Mouse (Mus musculus) midbrain, embryonic 16.5 days (tissue): ENCODE data around the gene Paqr5. TPM values are rescaled to one million over a fixed set of nuclear protein-coding genes. Genes with fewer than 3 reads are reported as not detected.

Experiments
- ATAC-seq: fragments of 200-750 bp; cut with Nextera tagmentation; 2 replicates; pipeline ENCODE4 v1.8.0; 2017; ENCODE audit warnings: moderate TSS enrichment
- H3K27ac ChIP-seq: fragments of 300-500 bp; sonication (generic); 2 replicates; pipeline ENCODE4 v1.5.1; 2014; ENCODE audit warnings: mild to moderate bottlenecking, low read length, mixed read lengths
- H3K27me3 ChIP-seq: fragments of 300-500 bp; sonication (generic); 2 replicates; pipeline ENCODE4 v1.6.1; 2014; ENCODE audit warnings: low read depth, low read length, mixed read lengths; ENCODE audit not compliant: control insufficient read depth, insufficient read depth
- H3K36me3 ChIP-seq: fragments of 300-500 bp; sonication (generic); 2 replicates; pipeline ENCODE4 v1.6.1; 2014; ENCODE audit warnings: mild to moderate bottlenecking, low read length, moderate library complexity, mixed read lengths; ENCODE audit not compliant: control insufficient read depth, insufficient read depth
- H3K4me1 ChIP-seq: fragments of 300-500 bp; sonication (generic); 2 replicates; pipeline ENCODE4 v1.6.1; 2014; ENCODE audit warnings: mild to moderate bottlenecking, low read length, mixed read lengths; ENCODE audit not compliant: control insufficient read depth, insufficient read depth
- H3K4me2 ChIP-seq: fragments of 300-500 bp; sonication (generic); 2 replicates; pipeline ENCODE4 v1.6.1; 2014; ENCODE audit warnings: mild to moderate bottlenecking, low read length, mixed read lengths
- H3K4me3 ChIP-seq: fragments of 300-500 bp; sonication (generic); 2 replicates; pipeline ENCODE4 v1.5.1; 2014; ENCODE audit warnings: low read depth, mild to moderate bottlenecking, low read length, moderate library complexity, mixed read lengths
- H3K9ac ChIP-seq: fragments of 300-500 bp; sonication (generic); 2 replicates; pipeline ENCODE4 v1.6.1; 2014; ENCODE audit warnings: low read depth, low read length, mixed read lengths
- H3K9me3 ChIP-seq: fragments of 300-500 bp; sonication (generic); replicated peaks from 2 replicates; pipeline ENCODE4 v1.6.1; 2014; ENCODE audit warnings: mild to moderate bottlenecking, low read length, mixed read lengths; ENCODE audit not compliant: control insufficient read depth, poor library complexity, severe bottlenecking
- WGBS: fragments of 180-500 bp; shearing (Covaris S2); extraction: QIAGEN DNeasy Blood & Tissue Kit; methylation state at CpG from one replicate; pipeline ENCODE4 v1.1.7; 2014; 5-methylcytosine and 5-hydroxymethylcytosine counted together
- polyA plus RNA-seq: library from polyadenylated mRNA; unstranded; fragments of >200 nt; fragmentation: Nextera tagmentation; extraction: Ambion mirVana; gene quantifications from 2 replicates; pipeline ENCODE4 v1.2.1, GENCODE M21; 2015

Paqr5 gene
- polyA plus RNA-seq, 1 experiment from 2014 or later = 0.18 TPM

DNA sequence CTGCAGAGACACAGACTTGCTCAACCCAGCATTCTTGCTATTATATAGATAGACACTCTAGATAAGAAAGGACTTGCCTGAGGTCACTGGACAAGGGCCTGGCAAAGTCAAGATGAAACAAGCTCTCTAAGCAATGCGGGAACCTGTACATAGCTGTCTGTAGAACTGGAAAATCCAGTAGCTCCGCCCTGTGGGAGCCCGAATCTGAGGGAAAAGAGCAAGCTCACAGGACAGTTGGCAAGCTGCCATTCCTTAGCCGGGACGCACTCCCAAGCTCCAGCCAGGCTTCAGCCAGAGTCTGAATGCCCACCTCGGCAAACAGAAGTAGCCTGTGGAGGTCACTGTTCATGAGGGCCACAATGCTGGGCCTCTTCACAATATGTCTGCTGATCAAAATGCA, 28.8 kb downstream of the Paqr5 start:
- ATAC-seq = no peak
- Histone ChIP-seq H3K27me3 (no peaks in the 10 kb centered on the region), H3K36me3 (no peaks in the 10 kb centered on the region), H3K9ac (no peak overlapping the region), H3K27ac (no peak overlapping the region), H3K4me1 (no peaks in the 10 kb centered on the region), H3K4me3 (no peak overlapping the region), H3K4me2 (no peak overlapping the region), H3K9me3 (no peaks in the 10 kb centered on the region)
- 43% methylated on average over 6 of the region's 6 CpGs for WGBS

DNA sequence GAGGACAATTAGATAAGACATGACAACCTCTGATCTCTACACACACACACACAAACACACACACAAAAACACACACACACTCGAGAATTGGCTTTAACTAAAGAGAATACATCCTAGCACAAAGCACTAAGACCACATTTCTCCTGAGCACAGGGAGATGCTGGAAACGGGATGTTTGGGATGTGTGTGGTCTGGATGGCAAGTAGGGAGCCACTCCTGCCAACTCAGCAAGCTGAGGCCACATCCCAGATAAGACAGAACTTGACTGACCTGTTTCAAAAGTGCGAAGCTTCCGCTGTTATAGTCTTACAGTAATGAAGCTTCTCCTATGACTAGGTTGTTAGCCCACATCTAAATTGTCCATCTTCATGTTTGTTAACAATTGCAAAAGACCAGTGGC, 35.5 kb downstream of the Paqr5 start:
- 79% methylated on average over 4 of the region's 4 CpGs for WGBS
- Histone ChIP-seq H3K4me3 (no peak overlapping the region), H3K4me1 (no peaks in the 10 kb centered on the region), H3K9ac (no peak overlapping the region), H3K9me3 (no peaks in the 10 kb centered on the region), H3K36me3 (no peaks in the 10 kb centered on the region), H3K27me3 (no peaks in the 10 kb centered on the region), H3K4me2 (no peak overlapping the region), H3K27ac (no peak overlapping the region)
- ATAC-seq = no peak

- Histone ChIP-seq H3K4me2 (no peak overlapping the region), H3K4me3 (no peak overlapping the region), H3K9me3 (no peaks in the 10 kb centered on the region), H3K27me3 (no peaks in the 10 kb centered on the region), H3K9ac (no peak overlapping the region), H3K36me3 (no peaks in the 10 kb centered on the region), H3K4me1 (no peaks in the 10 kb centered on the region), H3K27ac (no peak overlapping the region)
- ATAC-seq = no peak
- WGBS = 55% methylated on average over 3 of the region's 3 CpGs
These were observed 35.9 kb downstream of the Paqr5 start for GRCm38 (mm10) chr9:61990738-61991137.

DNA sequence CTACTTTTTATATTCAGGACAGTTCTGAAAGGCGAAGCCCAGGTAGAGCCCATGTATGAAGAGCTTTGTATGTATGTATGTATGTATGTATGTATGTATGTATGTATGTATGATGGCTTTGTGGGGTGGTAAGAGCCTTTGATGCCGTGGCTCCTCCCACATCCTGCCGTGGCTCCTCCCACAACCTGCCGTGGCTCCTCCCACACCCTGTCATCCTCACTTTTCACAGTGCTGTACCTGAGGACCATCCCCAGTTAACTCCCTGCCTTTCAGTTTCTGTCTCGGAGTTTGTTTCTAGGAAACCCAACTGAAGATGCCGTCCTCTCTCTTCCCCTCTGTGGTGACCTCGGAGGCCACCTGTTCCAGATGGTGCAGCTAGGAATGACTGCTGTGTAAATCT, 40.6 kb downstream of the Paqr5 start:
- no peak overlapping the region for H3K9ac ChIP-seq
- no peak overlapping the region for H3K4me2 ChIP-seq
- H3K36me3 ChIP-seq = no peaks in the 10 kb centered on the region
- no peaks in the 10 kb centered on the region for H3K9me3 ChIP-seq
- 86% methylated on average over 7 of the region's 7 CpGs for WGBS
- no peak for ATAC-seq
- no peak overlapping the region for H3K4me3 ChIP-seq
- no peak overlapping the region for H3K27ac ChIP-seq
- no peaks in the 10 kb centered on the region for H3K4me1 ChIP-seq
- no peaks in the 10 kb centered on the region for H3K27me3 ChIP-seq

DNA sequence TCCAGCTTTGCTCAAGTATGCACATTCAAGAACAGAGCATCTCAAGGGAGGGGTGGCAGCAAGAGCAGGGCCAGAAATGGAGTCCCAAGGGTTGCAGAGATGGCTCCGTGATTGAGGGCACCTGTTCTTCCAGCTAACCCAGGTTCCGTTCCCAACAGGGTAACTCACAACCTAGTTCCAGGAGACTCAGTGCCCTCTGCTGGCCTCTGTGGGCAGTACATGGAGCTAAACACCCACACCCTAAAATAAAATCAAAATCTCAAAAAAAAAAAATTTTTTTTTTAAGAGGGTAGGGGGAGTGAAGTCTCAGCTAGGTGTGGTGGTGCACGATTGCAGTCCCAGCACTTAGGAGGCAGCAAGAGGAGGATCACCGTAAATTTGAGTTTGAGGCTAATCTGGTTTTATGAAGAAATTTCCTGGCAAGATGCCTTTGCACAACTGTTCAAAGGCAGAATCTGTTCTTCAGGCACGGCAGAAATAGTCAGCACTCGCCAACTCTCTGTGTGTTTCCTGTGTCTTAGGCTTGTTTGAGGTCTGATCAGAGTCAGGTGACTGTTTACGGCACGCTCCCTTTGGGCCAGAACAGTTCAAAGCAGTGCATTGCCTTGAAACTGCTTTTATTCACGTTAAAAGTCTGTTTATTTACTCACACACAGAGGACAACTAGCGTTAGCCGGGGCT, 41.3 kb downstream of the Paqr5 start:
- WGBS = 56% methylated on average over 11 of the region's 11 CpGs
- H3K36me3 ChIP-seq = no peaks in the 10 kb centered on the region
- H3K4me3 ChIP-seq = no peak overlapping the region
- no peak overlapping the region for H3K4me2 ChIP-seq
- no peaks in the 10 kb centered on the region for H3K9me3 ChIP-seq
- no peaks in the 10 kb centered on the region for H3K4me1 ChIP-seq
- no peaks in the 10 kb centered on the region for H3K27me3 ChIP-seq
- H3K9ac ChIP-seq = no peak overlapping the region
- no peak overlapping the region for H3K27ac ChIP-seq
- no peak for ATAC-seq

DNA sequence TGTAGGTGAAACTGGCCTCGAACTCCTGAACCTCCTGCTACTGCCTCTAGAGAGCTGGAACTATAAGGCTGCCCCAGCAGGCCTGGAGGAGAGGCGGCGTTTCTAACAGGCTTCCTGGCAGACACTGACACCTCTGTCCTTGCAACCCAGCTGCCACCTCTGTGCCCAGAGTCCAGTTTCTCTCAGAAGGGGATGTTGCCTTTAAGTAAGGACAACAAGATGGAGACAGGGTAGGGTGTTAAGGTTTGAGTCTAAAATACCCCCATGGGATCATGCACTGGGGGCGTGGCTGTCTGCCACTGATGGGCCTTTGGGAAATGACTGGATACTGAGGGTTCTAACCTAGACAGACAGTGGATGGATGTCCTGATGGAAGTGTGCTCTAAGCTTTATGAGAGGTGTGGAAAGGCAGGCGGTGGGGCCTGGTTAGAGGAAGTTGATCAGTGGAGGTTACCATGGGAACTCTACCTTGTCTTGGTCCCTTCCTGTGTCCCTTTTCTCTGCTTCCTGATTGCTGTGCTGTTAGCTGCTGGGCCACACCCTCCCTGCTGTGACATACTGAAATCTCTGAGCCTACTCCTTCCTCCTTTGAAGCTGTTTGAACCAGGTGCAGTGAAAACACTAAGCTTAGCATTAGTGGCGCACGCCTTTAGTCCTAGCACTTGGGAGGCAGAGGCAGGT, 43.6 kb downstream of the Paqr5 start:
- Histone ChIP-seq H3K27ac (no peak overlapping the region), H3K4me3 (no peak overlapping the region), H3K4me1 (no peaks in the 10 kb centered on the region), H3K9me3 (no peaks in the 10 kb centered on the region), H3K4me2 (no peak overlapping the region), H3K9ac (no peak overlapping the region), H3K27me3 (no peaks in the 10 kb centered on the region), H3K36me3 (no peaks in the 10 kb centered on the region)
- 90% methylated on average over 7 of the region's 7 CpGs for WGBS
- ATAC-seq = no peak

GRCm38 (mm10) chr9:61981876-61982275, 44.8 kb downstream of the Paqr5 start:
- H3K4me2 ChIP-seq = no peak overlapping the region
- no peak overlapping the region for H3K4me3 ChIP-seq
- H3K4me1 ChIP-seq = no peaks in the 10 kb centered on the region
- no peak for ATAC-seq
- H3K9me3 ChIP-seq = no peaks in the 10 kb centered on the region
- no peaks in the 10 kb centered on the region for H3K27me3 ChIP-seq
- no peak overlapping the region for H3K27ac ChIP-seq
- H3K9ac ChIP-seq = no peak overlapping the region
- no peaks in the 10 kb centered on the region for H3K36me3 ChIP-seq
- 85% methylated on average over 5 of the region's 5 CpGs for WGBS

- ATAC-seq = no peak
- 97% methylated on average over 2 of the region's 2 CpGs for WGBS
- H3K27ac ChIP-seq = no peak overlapping the region
These were observed 46.7 kb downstream of the Paqr5 start for GRCm38 (mm10) chr9:61979983-61980382.

GRCm38 (mm10) chr9:61977258-61977945, 49.3 kb downstream of the Paqr5 start:
- 91% methylated on average over 13 of the region's 13 CpGs for WGBS

More at GRCm38 (mm10) chr9:61979983-61980382, 46.7 kb downstream of the Paqr5 start:
- Histone ChIP-seq H3K4me3 (no peak overlapping the region), H3K4me2 (no peak overlapping the region), H3K9ac (no peak overlapping the region), H3K36me3 (no peaks in the 10 kb centered on the region), H3K9me3 (no peaks in the 10 kb centered on the region), H3K4me1 (no peaks in the 10 kb centered on the region), H3K27me3 (no peaks in the 10 kb centered on the region)

More at GRCm38 (mm10) chr9:61977258-61977945, 49.3 kb downstream of the Paqr5 start:
- Histone ChIP-seq H3K4me1 (no peaks in the 10 kb centered on the region), H3K27ac (no peak overlapping the region), H3K4me3 (no peak overlapping the region), H3K4me2 (no peak overlapping the region), H3K36me3 (no peaks in the 10 kb centered on the region), H3K27me3 (no peaks in the 10 kb centered on the region), H3K9me3 (no peaks in the 10 kb centered on the region), H3K9ac (no peak overlapping the region)
- ATAC-seq = no peak
